Comparison of ENCODE assay signal across 9 mouse cellular contexts in genomic region chr7:45705873-45706281, GRCm38 (mm10). TPM values are rescaled to one million over a fixed set of nuclear protein-coding genes. Genes with fewer than 3 reads are reported as not detected.
DNase-seq lines count a peak whose midpoint lies in the region; ATAC-seq and TF ChIP-seq lines count a peak whose summit lies in the region.
"Had no signal": no experiment of that assay in that cellular context is flagged by ENCODE, and none has a peak within 500 bp of the region (broad histone marks: within the 10 kb centered on the region; RNA-seq: fewer than 3 reads in every experiment).

No protein-coding gene starts in this region.

- no peaks in the 10 kb centered on the region for H3K9me3 ChIP-seq in ES-Bruce4 (replicated peaks; ENCODE audit: control insufficient read depth, insufficient read depth, low read length, poor library complexity, severe bottlenecking)
- no peaks in the 10 kb centered on the region for H3K9me3 ChIP-seq in forebrain, embryonic 11.5 days (ENCODE audit: control insufficient read depth, low read length)

- no peaks in the 10 kb centered on the region for H3K27me3 ChIP-seq in ES-Bruce4 (ENCODE audit: control insufficient read depth, insufficient read depth, low read length, poor library complexity, severe bottlenecking)
- 0 out of 2 replicates have a peak, but pooled peaks cover 2% of the 10 kb centered on the region for H3K27me3 ChIP-seq in forebrain, embryonic 11.5 days (ENCODE audit: control insufficient read depth, insufficient read depth, low read length)

- H3K9ac ChIP-seq in ES-Bruce4 (ENCODE audit: low read depth, poor library complexity, severe bottlenecking): peak overlapping the region; percentile 86
- peak overlapping the region; percentile 72; the same call in 1 of the 2 replicates for H3K9ac ChIP-seq in forebrain, embryonic 11.5 days (ENCODE audit: low read length)

- no peaks in the 10 kb centered on the region for H3K36me3 ChIP-seq in ES-Bruce4 (ENCODE audit: control insufficient read depth, insufficient read depth, low read length, poor library complexity, severe bottlenecking)
- H3K36me3 ChIP-seq in forebrain, embryonic 11.5 days (ENCODE audit: control insufficient read depth, insufficient read depth, low read length): peaks cover 6% of the 10 kb centered on the region; the same call in 1 of the 2 replicates

- no peak overlapping the region for H3K27ac ChIP-seq in ES-Bruce4 (ENCODE audit: insufficient read depth, low read length)
- no peak overlapping the region for H3K27ac ChIP-seq in forebrain, embryonic 11.5 days (ENCODE audit: low read depth, low read length)

- 2% methylated on average over 7 of the region's 7 CpGs for WGBS in forebrain, embryonic 11.5 days

- peak; percentile 94 for DNase-seq in adrenal gland, postnatal 14 days
- no peak for DNase-seq in forebrain, embryonic 11.5 days (ENCODE audit: low spot score)
- peak; percentile 73 to 87 for DNase-seq in heart, postnatal 14 days
- DNase-seq in layer of hippocampus, adult 18-20 months (ENCODE audit: low spot score in 2 of 2): peak; percentile 80 to 81
- DNase-seq in lung, adult 18-20 months: peak; percentile 79 to 83
- DNase-seq in ovary, postnatal 36 days (ENCODE audit: low spot score): peak; percentile 81

- peaks cover 10% of the 10 kb centered on the region for H3K4me1 ChIP-seq in ES-Bruce4 (ENCODE audit: control insufficient read depth, insufficient read depth, low read length)
- peaks cover 28% of the 10 kb centered on the region for H3K4me1 ChIP-seq in forebrain, embryonic 11.5 days (replicated peaks; ENCODE audit: control insufficient read depth, insufficient read depth, low read length)

- ATAC-seq in forebrain, embryonic 11.5 days (replicated peaks; ENCODE audit: low FRiP score): no peak
- ATAC-seq in megakaryocyte progenitor cell, adult 5-6 weeks (replicated peaks; ENCODE audit: poor library complexity): no peak

- no peak for TF ChIP-seq CTCF in ES-Bruce4 (IDR thresholded peaks at IDR 0.05; ENCODE audit: low read depth, low read length)

- TF ChIP-seq EP300 in ES-Bruce4 (IDR thresholded peaks at IDR 0.05; ENCODE audit: insufficient read depth, low read depth, low read length): peak; percentile 76

- peak overlapping the region; percentile 89 for H3K4me3 ChIP-seq in ES-Bruce4 (ENCODE audit: low read depth, low read length)
- H3K4me3 ChIP-seq in forebrain, embryonic 11.5 days (ENCODE audit: low read depth, low read length): peak overlapping the region; percentile 52

- intact Hi-C loops in heart, postnatal 14 days (cut with DNase I): no loop called here

- H3K4me2 ChIP-seq in forebrain, embryonic 11.5 days (ENCODE audit: low read depth, low read length, severe bottlenecking): peak overlapping the region; percentile 98

- TF ChIP-seq POLR2A in ES-Bruce4 (IDR thresholded peaks at IDR 0.05; ENCODE audit: insufficient read depth, low read length): no peak

RNA-seq across cellular contexts. Expression of gene Dbp, which starts 1.0 kb away (rescaled TPM):
- polyA plus RNA-seq in ES-Bruce4 (2011; ENCODE audit: insufficient read depth, insufficient read length, low read depth, missing spikeins): 6.7 and 6.9 TPM in 2 replicates
- total RNA-seq in adrenal gland, postnatal 14 days (2021): 31.2 and 46.3 TPM in 2 replicates
- 2.9 and 3.3 TPM in 2 replicates for polyA plus RNA-seq in forebrain, embryonic 11.5 days (2014; fragmentation: Nextera tagmentation; extraction: Ambion mirVana)
- total RNA-seq in heart, postnatal 14 days (2021): 10 to 100 TPM; 24.7 to 27.1 TPM
- 10 to 100 TPM; 47.6 to 50.2 TPM for total RNA-seq in layer of hippocampus, adult 18-20 months (2021)
- total RNA-seq in megakaryocyte progenitor cell, adult 5-6 weeks (2015): 3.6 and 5.6 TPM in 2 replicates
- total RNA-seq in megakaryocyte progenitor cell, adult 5-6 weeks (2017): 6.2 and 7.2 TPM in 2 replicates

RNA-seq across cellular contexts. Expression of gene Car11, which starts 6.2 kb away (rescaled TPM):
- 6.0 and 9.7 TPM in 2 replicates for polyA plus RNA-seq in ES-Bruce4 (2011; ENCODE audit: insufficient read depth, insufficient read length, low read depth, missing spikeins)
- 10.5 and 16.9 TPM in 2 replicates for total RNA-seq in adrenal gland, postnatal 14 days (2021)
- polyA plus RNA-seq in forebrain, embryonic 11.5 days (2014; fragmentation: Nextera tagmentation; extraction: Ambion mirVana): 3.6 and 4.1 TPM in 2 replicates
- total RNA-seq in heart, postnatal 14 days (2021): 1 to 10 TPM; 4.3 to 6.6 TPM
- total RNA-seq in layer of hippocampus, adult 18-20 months (2021): 100 to 1,000 TPM; 182 TPM
- total RNA-seq in megakaryocyte progenitor cell, adult 5-6 weeks (2015): not detected in 2 replicates
- total RNA-seq in megakaryocyte progenitor cell, adult 5-6 weeks (2017): not detected in 2 replicates

RNA-seq across cellular contexts. Expression of gene Rpl18, which starts 9.4 kb away (rescaled TPM):
- 1,593 and 1,677 TPM in 2 replicates for polyA plus RNA-seq in ES-Bruce4 (2011; ENCODE audit: insufficient read depth, insufficient read length, low read depth, missing spikeins)
- 927 and 1,052 TPM in 2 replicates for total RNA-seq in adrenal gland, postnatal 14 days (2021)
- 936 and 958 TPM in 2 replicates for polyA plus RNA-seq in forebrain, embryonic 11.5 days (2014; fragmentation: Nextera tagmentation; extraction: Ambion mirVana)
- 100 to 1,000 TPM; 552 to 626 TPM for total RNA-seq in heart, postnatal 14 days (2021)
- 100 to 1,000 TPM; 359 to 364 TPM for total RNA-seq in layer of hippocampus, adult 18-20 months (2021)
- total RNA-seq in megakaryocyte progenitor cell, adult 5-6 weeks (2015): 1,825 and 1,988 TPM in 2 replicates
- 1,777 and 2,306 TPM in 2 replicates for total RNA-seq in megakaryocyte progenitor cell, adult 5-6 weeks (2017)

RNA-seq across cellular contexts. Expression of gene Sec1, which starts 11.7 kb away (rescaled TPM):
- polyA plus RNA-seq in ES-Bruce4 (2011; ENCODE audit: insufficient read depth, insufficient read length, low read depth, missing spikeins): 1.1 and 1.4 TPM in 2 replicates
- 0.22 and 0.41 TPM in 2 replicates for total RNA-seq in adrenal gland, postnatal 14 days (2021)
- 0.39 and 0.52 TPM in 2 replicates for polyA plus RNA-seq in forebrain, embryonic 11.5 days (2014; fragmentation: Nextera tagmentation; extraction: Ambion mirVana)
- total RNA-seq in heart, postnatal 14 days (2021): under 1 TPM in 1 of 2 experiments, not detected in 1; 0.12 TPM
- total RNA-seq in layer of hippocampus, adult 18-20 months (2021): 1 to 10 TPM; 2.5 to 3.5 TPM
- not detected in 2 replicates for total RNA-seq in megakaryocyte progenitor cell, adult 5-6 weeks (2015)
- not detected in 2 replicates for total RNA-seq in megakaryocyte progenitor cell, adult 5-6 weeks (2017)
- total RNA-seq: hematopoietic stem cell, adult 5-6 weeks had no signal

RNA-seq across cellular contexts. Expression of gene Sphk2, which starts 11.9 kb away (rescaled TPM):
- 10.4 and 11.1 TPM in 2 replicates for polyA plus RNA-seq in ES-Bruce4 (2011; ENCODE audit: insufficient read depth, insufficient read length, low read depth, missing spikeins)
- 32.3 and 34.4 TPM in 2 replicates for total RNA-seq in adrenal gland, postnatal 14 days (2021)
- 27.0 and 27.9 TPM in 2 replicates for polyA plus RNA-seq in forebrain, embryonic 11.5 days (2014; fragmentation: Nextera tagmentation; extraction: Ambion mirVana)
- total RNA-seq in heart, postnatal 14 days (2021): 10 to 100 TPM; 17.5 to 18.8 TPM
- total RNA-seq in layer of hippocampus, adult 18-20 months (2021): 10 to 100 TPM; 35.8 to 37.2 TPM
- total RNA-seq in megakaryocyte progenitor cell, adult 5-6 weeks (2015): 10.6 and 14.5 TPM in 2 replicates
- 9.8 and 10.2 TPM in 2 replicates for total RNA-seq in megakaryocyte progenitor cell, adult 5-6 weeks (2017)

Comparison
In these comparisons a context has a peak if more than half of its experiments do, and no peak if none do; other contexts are left out.
1. RNA of gene Car11, which starts 6.2 kb away (total RNA-seq): 182 TPM in layer of hippocampus, adult 18-20 months; 10.5 to 16.9 TPM in adrenal gland, postnatal 14 days, 4.3 to 6.6 TPM in heart, postnatal 14 days and not detected in megakaryocyte progenitor cell, adult 5-6 weeks; every median in the first group is over 10 times any median in the second.